ENCODE assay signal across 9 mouse cellular contexts in genomic region chr1:194363129-194363768, GRCm38 (mm10).
A peak's percentile ranks its signal among the peaks of the same experiment; 100 is the strongest.
DNase-seq lines count a peak whose midpoint lies in the region; ATAC-seq and TF ChIP-seq lines count a peak whose summit lies in the region.
"Had no signal": no experiment of that assay in that cellular context is flagged by ENCODE, and none has a peak within 500 bp of the region (broad histone marks: within the 10 kb centered on the region; RNA-seq: fewer than 3 reads in every experiment).

No protein-coding gene starts in this region.

- no peak; the same call in 1 of the 2 replicates for ATAC-seq in hindbrain, embryonic 16.5 days
- ATAC-seq in midbrain, embryonic 12.5 days (ENCODE audit: low FRiP score, low read depth): peak; percentile 75
- ATAC-seq in midbrain, embryonic 16.5 days: no peak
- ATAC-seq in liver, embryonic 14.5 days (ENCODE audit: insufficient read depth): peak; percentile 59

- no peaks in the 10 kb centered on the region for H3K27me3 ChIP-seq in hindbrain, embryonic 10.5 days (ENCODE audit: insufficient read depth, poor library complexity, severe bottlenecking)
- H3K27me3 ChIP-seq in hindbrain, embryonic 16.5 days (replicated peaks; ENCODE audit: control insufficient read depth, insufficient read depth, low read length): no peaks in the 10 kb centered on the region
- H3K27me3 ChIP-seq in midbrain, embryonic 12.5 days: no peaks in the 10 kb centered on the region
- H3K27me3 ChIP-seq in midbrain, embryonic 16.5 days (ENCODE audit: control insufficient read depth, insufficient read depth, low read depth, low read length): no peaks in the 10 kb centered on the region
- H3K27me3 ChIP-seq in liver, embryonic 14.5 days (ENCODE audit: control insufficient read depth, insufficient read depth, low read length): no peaks in the 10 kb centered on the region
- H3K27me3 ChIP-seq: limb, embryonic 13.5 days had no signal

- no peaks in the 10 kb centered on the region for H3K9me3 ChIP-seq in hindbrain, embryonic 10.5 days
- H3K9me3 ChIP-seq in hindbrain, embryonic 16.5 days (ENCODE audit: control insufficient read depth, low read length): no peaks in the 10 kb centered on the region
- H3K9me3 ChIP-seq in midbrain, embryonic 12.5 days: no peaks in the 10 kb centered on the region
- H3K9me3 ChIP-seq in midbrain, embryonic 16.5 days (replicated peaks; ENCODE audit: control insufficient read depth, low read length, poor library complexity, severe bottlenecking): no peaks in the 10 kb centered on the region
- H3K9me3 ChIP-seq in liver, embryonic 14.5 days (ENCODE audit: control insufficient read depth, low read length): no peaks in the 10 kb centered on the region
- H3K9me3 ChIP-seq: limb, embryonic 13.5 days had no signal

- TF ChIP-seq EP300 in liver, embryonic 14.5 days (IDR thresholded peaks at IDR 0.05; ENCODE audit: low read depth): no peak

- no peak overlapping the region for H3K9ac ChIP-seq in hindbrain, embryonic 16.5 days (ENCODE audit: low read depth, low read length)
- H3K9ac ChIP-seq in midbrain, embryonic 12.5 days (replicated peaks): no peak overlapping the region
- no peak overlapping the region for H3K9ac ChIP-seq in midbrain, embryonic 16.5 days (ENCODE audit: low read depth, low read length)
- H3K9ac ChIP-seq in liver, embryonic 14.5 days (replicated peaks): no peak overlapping the region
- H3K9ac ChIP-seq: limb, embryonic 13.5 days had no signal

- no peaks in the 10 kb centered on the region for H3K36me3 ChIP-seq in hindbrain, embryonic 10.5 days
- no peaks in the 10 kb centered on the region for H3K36me3 ChIP-seq in hindbrain, embryonic 16.5 days (ENCODE audit: control insufficient read depth, insufficient read depth, low read length)
- no peaks in the 10 kb centered on the region for H3K36me3 ChIP-seq in midbrain, embryonic 12.5 days
- H3K36me3 ChIP-seq in midbrain, embryonic 16.5 days (ENCODE audit: control insufficient read depth, insufficient read depth, low read length): no peaks in the 10 kb centered on the region
- H3K36me3 ChIP-seq in liver, embryonic 14.5 days (replicated peaks; ENCODE audit: control insufficient read depth, insufficient read depth, low read depth): no peaks in the 10 kb centered on the region
- H3K36me3 ChIP-seq: limb, embryonic 13.5 days had no signal

- H3K4me2 ChIP-seq in hindbrain, embryonic 16.5 days (ENCODE audit: low read length): no peak overlapping the region
- H3K4me2 ChIP-seq in midbrain, embryonic 12.5 days (replicated peaks): no peak overlapping the region
- H3K4me2 ChIP-seq in midbrain, embryonic 16.5 days (ENCODE audit: low read length): no peak overlapping the region
- no peak overlapping the region for H3K4me2 ChIP-seq in liver, embryonic 14.5 days (ENCODE audit: low read depth)
- H3K4me2 ChIP-seq: limb, embryonic 13.5 days had no signal

- peak overlapping the region; percentile 30; the same call in 1 of the 2 replicates for H3K27ac ChIP-seq in hindbrain, embryonic 10.5 days
- no peak overlapping the region for H3K27ac ChIP-seq in hindbrain, embryonic 16.5 days (ENCODE audit: low read depth, low read length)
- H3K27ac ChIP-seq in midbrain, embryonic 12.5 days (replicated peaks): peak overlapping the region; percentile 42; the same call in 1 of the 2 replicates
- no peak overlapping the region for H3K27ac ChIP-seq in midbrain, embryonic 16.5 days (ENCODE audit: low read length)
- H3K27ac ChIP-seq in liver, embryonic 14.5 days: no peak overlapping the region
- H3K27ac ChIP-seq: limb, embryonic 13.5 days had no signal

- DNase-seq in hindbrain, embryonic 10.5 days (ENCODE audit: low spot score): peak; percentile 44
- no peak for DNase-seq in liver, embryonic 14.5 days (ENCODE audit: low read depth in 3 of 3, low spot score in 3 of 3)
- no peak for DNase-seq in MN1 (ENCODE audit: low spot score)
- no peak for DNase-seq in ovary, postnatal 36 days (ENCODE audit: low spot score)
- DNase-seq: right cerebral cortex, adult 18-20 months had no signal

- 40% methylated on average over 1 of the region's 1 CpGs for WGBS in hindbrain, embryonic 10.5 days
- WGBS in hindbrain, embryonic 16.5 days: 26% methylated on average over 1 of the region's 1 CpGs
- 14% methylated on average over 1 of the region's 1 CpGs for WGBS in midbrain, embryonic 12.5 days
- 16% methylated on average over 1 of the region's 1 CpGs for WGBS in midbrain, embryonic 16.5 days
- WGBS in liver, embryonic 14.5 days (ENCODE audit: insufficient replicate concordance): 32% methylated on average over 1 of the region's 1 CpGs

- no peak for TF ChIP-seq CTCF in liver, embryonic 14.5 days (IDR thresholded peaks at IDR 0.05; ENCODE audit: low read depth)

- H3K4me3 ChIP-seq in hindbrain, embryonic 10.5 days: no peak overlapping the region
- no peak overlapping the region for H3K4me3 ChIP-seq in hindbrain, embryonic 16.5 days (ENCODE audit: low read length)
- no peak overlapping the region for H3K4me3 ChIP-seq in midbrain, embryonic 12.5 days
- H3K4me3 ChIP-seq in midbrain, embryonic 16.5 days (ENCODE audit: low read depth, low read length): no peak overlapping the region
- H3K4me3 ChIP-seq in liver, embryonic 14.5 days (ENCODE audit: insufficient read depth in 1 of 2, low read depth in 2 of 2, low read length in 2 of 2): no peak overlapping the region
- H3K4me3 ChIP-seq: limb, embryonic 13.5 days had no signal

- peaks cover 22% of the 10 kb centered on the region for H3K4me1 ChIP-seq in hindbrain, embryonic 10.5 days (replicated peaks)
- no peaks in the 10 kb centered on the region for H3K4me1 ChIP-seq in hindbrain, embryonic 16.5 days (ENCODE audit: control insufficient read depth, insufficient read depth, low read depth, low read length)
- H3K4me1 ChIP-seq in midbrain, embryonic 12.5 days: peaks cover 5% of the 10 kb centered on the region; the same call in 1 of the 2 replicates
- H3K4me1 ChIP-seq in midbrain, embryonic 16.5 days (ENCODE audit: control insufficient read depth, insufficient read depth, low read length): no peaks in the 10 kb centered on the region
- peaks cover 0 to 8% of the 10 kb centered on the region in 2 experiments; a peak in 1 of 4 replicates for H3K4me1 ChIP-seq in liver, embryonic 14.5 days (replicated peaks; ENCODE audit: control insufficient read depth in 2 of 2, insufficient read depth in 2 of 2, low read length in 1 of 2)
- H3K4me1 ChIP-seq: limb, embryonic 13.5 days had no signal

Comparison
In these comparisons a context has a peak if more than half of its experiments do, and no peak if none do; other contexts are left out.
1. H3K27ac ChIP-seq: peak in hindbrain, embryonic 10.5 days (single experiment) and midbrain, embryonic 12.5 days (single experiment); none in hindbrain, embryonic 16.5 days (single experiment), midbrain, embryonic 16.5 days (single experiment) and liver, embryonic 14.5 days (single experiment).
2. ATAC-seq: peak in midbrain, embryonic 12.5 days (single experiment) and liver, embryonic 14.5 days (single experiment); none in hindbrain, embryonic 16.5 days (single experiment) and midbrain, embryonic 16.5 days (single experiment).